Mouse (Mus musculus) CH12.LX (cell line): ENCODE data around the gene Ncoa1. TPM values are rescaled to one million over a fixed set of nuclear protein-coding genes. Genes with fewer than 3 reads are reported as not detected.

ENCODE experiments used
- DNase-seq: peaks from one replicate; pipeline ENCODE4 v3.0.0-alpha.2; 2013; ENCODE audit errors: extremely low read depth
- H3K27ac ChIP-seq: 2 replicates; pipeline ENCODE4 v1.5.1; 2012; ENCODE audit warnings: low read depth, mild to moderate bottlenecking, control low read depth, moderate library complexity; ENCODE audit not compliant: insufficient read depth
- H3K27me3 ChIP-seq: replicated peaks from 2 replicates; pipeline ENCODE3; 2012; ENCODE audit warnings: inconsistent platforms
- H3K36me3 ChIP-seq, 2 experiments: replicated peaks in 1 of 2; 2 replicates each; pipeline versions ENCODE3 to v1.6.1; 2012; ENCODE audit warnings: inconsistent platforms in 1 of 2, low read length in 1 of 2, mild to moderate bottlenecking in 1 of 2, mixed read lengths in 1 of 2, moderate library complexity in 1 of 2; ENCODE audit not compliant: control insufficient read depth in 1 of 2, insufficient read depth in 1 of 2
- H3K4me1 ChIP-seq, 2 experiments: 2 replicates each; pipeline ENCODE4 v1.6.1; 2012; ENCODE audit warnings: inconsistent platforms in 1 of 2, moderate library complexity in 1 of 2; ENCODE audit not compliant: insufficient read depth in 2 of 2, control insufficient read depth in 1 of 2
- H3K4me2 ChIP-seq: 2 replicates; pipeline ENCODE4 v1.6.1; 2012; ENCODE audit warnings: low read depth, mild to moderate bottlenecking, control low read depth; ENCODE audit not compliant: poor library complexity, insufficient read depth, severe bottlenecking
- H3K4me3 ChIP-seq, 3 experiments: fragments of 150-350 bp in 1 of 3; sonication (generic) in 1 of 3; replicated peaks in 1 of 3; 2 replicates each; pipeline versions ENCODE3 to v1.5.1; 2011 to 2012; ENCODE audit warnings: low read depth in 2 of 3, low read length in 2 of 3, mild to moderate bottlenecking in 2 of 3, moderate library complexity in 2 of 3, control low read depth in 1 of 3, improper control_type of control experiment in 1 of 3, inconsistent platforms in 1 of 3, mixed read lengths in 1 of 3; ENCODE audit not compliant: poor library complexity in 1 of 3
- H3K79me2 ChIP-seq: replicated peaks from 2 replicates; pipeline ENCODE4 v1.6.1; 2012; ENCODE audit warnings: mild to moderate bottlenecking, moderate library complexity; ENCODE audit not compliant: control insufficient read depth, poor library complexity, insufficient read depth, severe bottlenecking; ENCODE audit errors: extremely low read depth
- H3K9ac ChIP-seq: 2 replicates; pipeline ENCODE4 v1.6.1; 2012; ENCODE audit warnings: low read depth, mild to moderate bottlenecking, control low read depth, moderate library complexity; ENCODE audit not compliant: insufficient read depth
- H3K9me3 ChIP-seq: replicated peaks from 2 replicates; pipeline ENCODE3; 2012; ENCODE audit warnings: low read length, inconsistent platforms, mixed read lengths
- BHLHE40 ChIP-seq: IDR thresholded peaks from 2 replicates; pipeline ENCODE4 v1.6.1; 2011; ENCODE audit warnings: mild to moderate bottlenecking, low read depth, low read length, improper control_type of control experiment
- CHD1 ChIP-seq: IDR thresholded peaks from 2 replicates; pipeline ENCODE4 v1.6.1; 2012; ENCODE audit warnings: low read depth, low read length, improper control_type of control experiment, inconsistent platforms
- CTCF ChIP-seq, 2 experiments: IDR thresholded peaks in 1 of 2; conservative IDR thresholded peaks in 1 of 2; 2 replicates each; pipeline ENCODE4 v1.5.1; 2011 to 2012; ENCODE audit warnings: low read depth in 2 of 2, low read length in 2 of 2, improper control_type of control experiment in 1 of 2, inconsistent platforms in 1 of 2, mild to moderate bottlenecking in 1 of 2, moderate library complexity in 1 of 2
- E2F4 ChIP-seq: IDR thresholded peaks from 2 replicates; pipeline ENCODE4 v1.6.1; 2011; ENCODE audit warnings: low read depth, low read length, improper control_type of control experiment; ENCODE audit not compliant: insufficient replicate concordance
- ELF1 ChIP-seq: IDR thresholded peaks from 2 replicates; pipeline ENCODE4 v1.6.1; 2014; ENCODE audit warnings: low read depth, mild to moderate bottlenecking, inconsistent platforms, low read length, improper control_type of control experiment
- ETS1 ChIP-seq: conservative IDR thresholded peaks from 2 replicates; pipeline ENCODE4 v1.6.1; 2012; ENCODE audit warnings: low read depth, mild to moderate bottlenecking, inconsistent platforms, low read length, improper control_type of control experiment, moderate library complexity
- JUN ChIP-seq: IDR thresholded peaks from 2 replicates; pipeline ENCODE4 v1.6.1; 2011; ENCODE audit warnings: low read depth, mild to moderate bottlenecking, low read length, improper control_type of control experiment, moderate library complexity; ENCODE audit not compliant: insufficient read depth
- KAT2A ChIP-seq: IDR thresholded peaks from 2 replicates; pipeline ENCODE4 v1.6.1; 2012; ENCODE audit warnings: low read length, improper control_type of control experiment, inconsistent platforms; ENCODE audit not compliant: insufficient replicate concordance
- MYC ChIP-seq: IDR thresholded peaks from 2 replicates; pipeline ENCODE4 v1.6.1; 2011; ENCODE audit warnings: low read depth, mild to moderate bottlenecking, improper control_type of control experiment, low read length
- POLR2A ChIP-seq: IDR thresholded peaks from 2 replicates; pipeline ENCODE4 v1.6.1; 2011; ENCODE audit warnings: low read depth, mild to moderate bottlenecking, improper control_type of control experiment, low read length
- POLR2AphosphoS2 ChIP-seq: IDR thresholded peaks from 2 replicates; pipeline ENCODE4 v1.6.1; 2011; ENCODE audit warnings: low read depth, low read length, improper control_type of control experiment
- RCOR1 ChIP-seq: conservative IDR thresholded peaks from 2 replicates; pipeline ENCODE4 v1.6.1; 2012; ENCODE audit warnings: low read depth, mild to moderate bottlenecking, inconsistent platforms, low read length, improper control_type of control experiment
- TBP ChIP-seq: conservative IDR thresholded peaks from 2 replicates; pipeline ENCODE4 v1.6.1; 2011; ENCODE audit warnings: low read depth, low read length, improper control_type of control experiment
- ZC3H11A ChIP-seq: IDR thresholded peaks from 2 replicates; pipeline ENCODE4 v1.6.1; 2012; ENCODE audit warnings: low read depth, mild to moderate bottlenecking, inconsistent platforms, low read length, improper control_type of control experiment
- ZKSCAN1 ChIP-seq: IDR thresholded peaks from 2 replicates; pipeline ENCODE4 v1.6.1; 2012; ENCODE audit warnings: low read depth, inconsistent platforms, low read length, improper control_type of control experiment, borderline replicate concordance
- dilution Hi-C: fragments of 300-500 bp; cut with MboI; formaldehyde crosslinking; loops from 2 replicates; pipeline ENCODE4 v1.14.3; 2020; ENCODE audit warnings: low sequenced_read_pairs; ENCODE audit not compliant: extremely low pct_unique_long_range_greater_than_20kb, extremely low pct_ligation_motif_present
- in situ Hi-C: fragments of 300-500 bp; cut with MboI; formaldehyde crosslinking; loops from 3 replicates; pipeline ENCODE4 v1.14.3; 2019; ENCODE audit warnings: low sequenced_read_pairs, low pct_ligation_motif_present, low pct_unique_long_range_greater_than_20kb, mixed read lengths
- polyA plus RNA-seq: library from polyadenylated mRNA; unstranded; fragments of >175 nt; gene quantifications from 2 replicates; pipeline ENCODE4 v1.2.1, GENCODE M21; 2012; ENCODE audit warnings: low read depth; ENCODE audit not compliant: insufficient read length
- total RNA-seq, 2 experiments: library from RNA; depleted of rRNA; stranded (reverse); fragments of 300-350 nt in 1 of 2; fragments of >200 nt in 1 of 2; gene quantifications; 2 replicates each; pipeline ENCODE4 v1.2.3; 2012 to 2014

Ncoa1 gene
- total and polyA plus RNA-seq, 3 experiments = 2.4 to 6.4 (median 4.2) TPM

DNA sequence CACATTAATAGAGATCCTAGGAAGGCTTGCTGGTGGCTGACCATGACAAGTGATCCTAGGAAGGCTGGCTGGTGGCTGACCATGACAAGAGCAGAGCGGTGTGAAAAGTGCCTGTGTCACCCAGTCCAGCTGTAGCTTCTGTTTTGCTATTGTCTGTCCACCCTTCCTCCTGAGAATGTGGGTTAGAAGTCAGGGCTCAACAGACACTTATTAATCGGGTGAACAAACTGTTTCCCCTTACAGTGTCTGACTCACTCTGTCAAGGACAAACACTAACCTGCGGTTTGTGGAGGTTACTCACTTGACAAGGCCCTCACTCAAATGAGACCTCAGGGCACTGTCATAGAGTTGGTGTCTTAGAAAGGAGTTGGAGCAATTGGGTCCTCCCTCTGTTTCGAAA is 278.3 kb downstream of the Ncoa1 start:
- Histone ChIP-seq H3K36me3 (no peaks in the 10 kb centered on the region), H3K9me3 (no peaks in the 10 kb centered on the region), H3K27ac (no peak overlapping the region), H3K4me2 (no peak overlapping the region), H3K9ac (no peak overlapping the region), H3K4me3 (no peak overlapping the region), H3K79me2 (no peaks in the 10 kb centered on the region), H3K27me3 (no peaks in the 10 kb centered on the region), H3K4me1 (no peaks in the 10 kb centered on the region; a peak in 2 of 4 replicates)
- no peak for TF ChIP-seq POLR2AphosphoS2
- no peak for TF ChIP-seq MYC
- TF ChIP-seq RCOR1 = no peak
- no peak for TF ChIP-seq ZKSCAN1
- TF ChIP-seq TBP = no peak
- no peak for TF ChIP-seq E2F4
- no peak for TF ChIP-seq ELF1
- TF ChIP-seq JUN = no peak
- no peak for TF ChIP-seq CTCF (conservative IDR thresholded peaks at IDR 0.05 in 1 of 2, IDR thresholded peaks at IDR 0.05 in 1 of 2; ENCODE audit: low read depth in 2 of 2, low read length in 2 of 2)
- no peak for TF ChIP-seq CHD1
- no peak for TF ChIP-seq ZC3H11A
- TF ChIP-seq POLR2A = no peak
- no peak for TF ChIP-seq ETS1
- TF ChIP-seq BHLHE40 = no peak
- TF ChIP-seq KAT2A = no peak
- dilution Hi-C loops = no loop called here
- DNase-seq = peak; percentile 9
- in situ Hi-C loops = no loop called here

Other genes starting within 250 kb of the Ncoa1 start
- gene Ptrhd1, start 243.2 kb downstream of the Ncoa1 start, total RNA-seq (2012; rRNA removed) = 3.6 and 4.7 TPM in 2 replicates
- 7.3 and 9.3 TPM in 2 replicates for gene Ptrhd1, start 243.2 kb downstream of the Ncoa1 start, total RNA-seq (2014; rRNA removed)
- 6.7 and 6.8 TPM in 2 replicates for gene Ptrhd1, start 243.2 kb downstream of the Ncoa1 start, polyA plus RNA-seq
- gene Cenpo, start 242.9 kb downstream of the Ncoa1 start, total RNA-seq (2012; rRNA removed) = 25.3 and 25.4 TPM in 2 replicates
- gene Cenpo, start 242.9 kb downstream of the Ncoa1 start, total RNA-seq (2014; rRNA removed) = 32.1 and 32.7 TPM in 2 replicates
- 19.3 and 24.4 TPM in 2 replicates for gene Cenpo, start 242.9 kb downstream of the Ncoa1 start, polyA plus RNA-seq
- gene Itsn2, start 115.5 kb upstream of the Ncoa1 start, total RNA-seq (2012; rRNA removed) = 27.9 and 32.3 TPM in 2 replicates
- 48.1 and 54.1 TPM in 2 replicates for gene Itsn2, start 115.5 kb upstream of the Ncoa1 start, total RNA-seq (2014; rRNA removed)
- gene Itsn2, start 115.5 kb upstream of the Ncoa1 start, polyA plus RNA-seq = 44.4 and 45.6 TPM in 2 replicates
- gene Gm3625, start 115.7 kb upstream of the Ncoa1 start, total RNA-seq (2012; rRNA removed) = not detected in 2 replicates
- not detected in 2 replicates for gene Gm3625, start 115.7 kb upstream of the Ncoa1 start, total RNA-seq (2014; rRNA removed)
- gene Gm3625, start 115.7 kb upstream of the Ncoa1 start, polyA plus RNA-seq = not detected in 2 replicates